Mouse (Mus musculus) gonadal fat pad, adult 2 months (tissue): ENCODE results near the gene Tmem45a. TPM values are rescaled to one million over a fixed set of nuclear protein-coding genes. Genes with fewer than 3 reads are reported as not detected.

Experiments used
- DNase-seq: peaks from one replicate; pipeline ENCODE4 v3.0.0-alpha.2; 2012; ENCODE audit warnings: low read depth
- polyA plus RNA-seq: library from polyadenylated mRNA; depleted of rRNA; stranded (reverse); fragments of >200 nt; gene quantifications from 2 replicates; pipeline ENCODE4 v1.2.3, GENCODE M21; 2012; rRNA removed

Gene Tmem45a
- polyA plus RNA-seq, 1 experiment = 4.4 TPM

DNA sequence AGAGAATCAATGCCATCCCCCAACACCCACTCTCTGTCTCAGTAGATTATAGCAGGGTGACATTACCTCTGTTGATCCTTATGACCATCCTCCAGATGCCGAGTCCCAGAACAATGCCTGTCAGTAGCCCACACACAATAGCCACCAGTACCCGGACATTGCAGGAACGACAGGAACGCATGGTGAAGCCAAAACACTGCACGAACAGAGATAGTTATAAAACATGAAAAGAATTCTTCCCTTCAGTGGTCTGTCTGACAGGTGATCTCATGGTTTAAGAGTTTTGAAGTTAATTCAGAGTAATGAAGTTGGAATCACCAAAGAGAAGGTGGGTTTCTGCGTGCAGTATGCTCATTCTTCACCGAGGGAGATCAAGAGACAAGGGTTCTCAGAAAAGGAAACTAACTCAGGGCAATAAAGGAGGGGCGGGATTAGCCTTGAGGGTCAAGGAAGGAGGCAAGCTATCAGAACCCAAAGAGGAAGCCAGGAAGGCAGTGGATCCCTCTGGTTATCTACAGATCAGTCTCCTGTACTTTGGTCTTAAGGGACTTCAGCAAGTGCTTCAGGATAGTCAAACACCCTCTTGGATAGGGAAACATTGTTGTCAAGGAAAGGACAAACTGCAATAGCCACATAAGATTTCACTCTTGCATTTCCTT lies 90.4 kb downstream of the Tmem45a start, which contains the start of gene Adgrg7:
Adgrg7 (minus strand) TSS at position 375 of the 659 bp plus-strand sequence.
- no peak for DNase-seq

DNA sequence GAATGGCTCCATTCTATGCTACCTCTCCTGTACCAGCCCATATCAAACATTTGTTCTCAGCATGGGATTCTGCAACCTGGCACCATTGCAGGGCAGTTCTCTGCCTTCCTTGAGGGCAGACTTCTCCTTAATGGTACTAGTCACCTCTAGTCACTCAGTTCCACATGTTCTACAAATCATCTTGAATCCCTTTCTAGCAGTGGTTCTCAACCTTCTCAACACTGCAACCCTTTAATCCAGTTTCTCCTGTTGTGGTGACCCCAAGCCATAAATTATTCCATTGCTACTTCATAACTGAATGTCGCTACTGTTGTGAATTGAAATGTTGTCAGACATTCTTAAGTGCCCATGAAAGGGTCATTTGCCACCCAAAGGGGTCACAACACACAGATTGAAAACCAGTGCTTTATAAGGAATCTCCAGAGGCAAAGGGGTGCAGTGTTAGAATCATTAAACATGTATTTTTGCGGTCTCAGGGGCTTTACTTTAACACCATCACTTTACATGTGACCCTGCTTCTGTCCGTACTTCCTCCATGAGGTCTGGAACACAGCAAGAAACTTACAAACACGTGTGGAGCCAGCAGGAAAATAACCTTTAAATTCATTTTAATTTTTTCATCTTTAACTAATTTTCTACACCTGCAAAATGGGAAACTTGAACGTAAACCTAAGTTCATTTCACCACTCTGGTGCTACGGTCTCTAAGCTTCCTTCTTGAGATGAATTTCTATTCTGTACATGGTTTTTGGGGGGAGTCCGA lies 91.4 kb downstream of the Tmem45a start:
- DNase-seq = no peak

DNA sequence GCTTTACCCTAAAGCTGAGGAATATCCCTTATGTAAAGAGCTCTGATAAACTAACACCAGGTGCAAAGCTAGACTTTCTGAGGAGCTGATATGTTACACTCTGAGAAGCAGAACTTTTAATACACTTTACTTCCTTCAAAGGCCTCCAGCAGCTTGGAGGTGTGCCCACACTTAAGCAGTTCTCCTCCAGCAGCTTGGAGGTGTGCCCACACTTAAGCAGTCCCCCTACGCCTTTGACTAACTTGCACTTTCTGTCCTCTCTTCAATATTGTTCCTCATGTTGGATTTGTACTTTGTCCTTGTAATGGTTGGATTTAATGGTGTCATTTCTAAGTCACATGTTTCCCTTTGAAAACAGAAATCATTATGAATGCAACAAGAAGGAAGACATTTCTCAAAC lies 92.2 kb downstream of the Tmem45a start:
- no peak for DNase-seq

DNA sequence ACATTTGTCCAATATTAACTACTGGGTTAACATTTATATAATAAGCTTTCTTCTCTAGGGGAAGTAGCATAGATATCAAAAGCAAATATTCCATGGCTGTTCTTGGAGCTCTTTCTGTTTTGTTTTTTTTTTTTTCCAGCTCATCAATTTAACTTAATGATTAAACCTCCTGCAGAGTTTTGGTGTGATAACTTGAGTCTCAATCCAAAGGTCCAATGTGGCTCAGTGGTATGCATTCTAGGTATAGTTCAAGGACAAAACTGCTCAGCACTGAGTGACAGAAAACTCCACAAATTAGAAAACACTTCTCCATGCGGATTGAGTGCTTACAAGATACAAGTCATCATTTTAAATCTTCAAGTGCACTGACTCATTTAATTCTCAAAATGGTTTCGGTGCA lies 100.0 kb downstream of the Tmem45a start:
- DNase-seq = no peak

DNA sequence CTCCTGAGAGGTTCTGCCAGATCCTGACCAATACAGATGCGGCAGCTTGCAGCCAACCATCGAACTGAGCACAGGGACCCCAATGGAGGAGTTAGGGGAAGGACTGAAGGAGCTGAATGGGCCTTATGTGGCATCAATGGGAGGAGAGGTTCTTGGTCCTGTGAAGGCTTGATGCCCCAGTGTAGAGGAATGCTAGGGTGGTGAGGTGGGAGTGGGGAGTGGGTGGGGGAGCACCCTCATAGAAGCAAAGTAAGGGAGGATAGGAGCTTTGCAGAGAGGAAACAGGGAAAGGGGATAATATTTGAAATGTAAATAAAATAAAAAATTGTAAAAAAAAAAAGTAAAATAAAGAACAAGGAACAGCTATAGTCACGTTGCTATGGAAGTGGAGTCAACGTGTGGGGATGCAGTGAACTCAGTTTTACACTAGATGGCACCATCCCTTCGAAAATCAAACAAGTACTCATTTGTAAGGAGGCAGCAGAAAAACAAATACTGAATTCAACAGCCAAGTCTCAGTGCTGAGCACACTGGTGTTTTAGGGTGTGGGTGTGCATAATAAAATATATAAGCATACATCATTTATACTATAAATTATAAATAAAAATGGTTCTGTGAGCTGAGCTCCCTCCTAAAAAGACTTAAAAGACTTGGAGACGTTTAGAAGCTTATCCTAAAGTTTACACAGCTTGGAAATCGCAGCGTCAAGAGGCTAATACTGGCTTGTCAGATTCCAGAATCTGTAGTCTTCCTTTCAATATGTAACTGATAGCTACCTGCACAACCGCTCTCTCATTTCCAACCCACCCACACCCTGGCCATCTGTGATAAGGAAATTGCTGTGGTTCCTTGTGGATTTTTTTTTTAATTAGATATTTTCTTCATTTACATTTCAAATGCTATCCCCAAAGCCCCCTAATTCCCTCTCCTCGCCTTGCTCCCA lies 114.5 kb downstream of the Tmem45a start:
- DNase-seq = no peak

Other genes with a start within 250 kb of the Tmem45a start
- gene Tfg, start 168.7 kb downstream of the Tmem45a start, polyA plus RNA-seq = 82.9 and 135 TPM in 2 replicates
- 0.72 and 2.6 TPM in 2 replicates for gene Adgrg7, start 90.3 kb downstream of the Tmem45a start, polyA plus RNA-seq
- gene Lnp1, start 41.9 kb upstream of the Tmem45a start, polyA plus RNA-seq = not detected in 2 replicates
- not detected in 2 replicates for gene Tmem45a2, start 185.2 kb upstream of the Tmem45a start, polyA plus RNA-seq
- gene Tomm70a, start 235.5 kb upstream of the Tmem45a start, polyA plus RNA-seq = 13.0 and 13.5 TPM in 2 replicates